Mouse (Mus musculus): ENCODE measurements around the gene Gpank1. TPM values are rescaled to one million over a fixed set of nuclear protein-coding genes. Genes with fewer than 3 reads are reported as not detected.

The Gpank1 gene
- polyA plus RNA-seq, 1 experiment, result 25.3 TPM

GRCm38 (mm10) chr17:35165451-35166155 lies 44.3 kb downstream of the Gpank1 start:
- no peak for TF ChIP-seq POLR2A (IDR thresholded peaks at IDR 0.05; ENCODE audit: low read depth, low read length)
- TF ChIP-seq CTCF (IDR thresholded peaks at IDR 0.05; ENCODE audit: extremely low read depth, insufficient read length, insufficient replicate concordance, low read depth, low read length), result no peak
- Histone ChIP-seq H3K27ac (ENCODE audit: insufficient read depth, low read depth, low read length) (peak overlapping the region; percentile 38), H3K4me3 (ENCODE audit: low read depth, low read length) (peak overlapping the region; percentile 79), H3K36me3 (ENCODE audit: control insufficient read depth, insufficient read depth, low read length) (peaks cover 16% of the 10 kb centered on the region), H3K27me3 (ENCODE audit: control insufficient read depth, insufficient read depth, low read length) (no peaks in the 10 kb centered on the region), H3K4me1 (ENCODE audit: control insufficient read depth, insufficient read depth, insufficient read length, low read length) (peaks cover 10% of the 10 kb centered on the region; the same call in 1 of the 2 replicates)
- WGBS, result 19% methylated on average over 12 of the region's 12 CpGs

GRCm38 (mm10) chr17:35166352-35167035 lies 45.2 kb downstream of the Gpank1 start:
- Histone ChIP-seq H3K27me3 (ENCODE audit: control insufficient read depth, insufficient read depth, low read length) (no peaks in the 10 kb centered on the region), H3K36me3 (ENCODE audit: control insufficient read depth, insufficient read depth, low read length) (peaks cover 7% of the 10 kb centered on the region; the same call in 1 of the 2 replicates), H3K4me1 (ENCODE audit: control insufficient read depth, insufficient read depth, insufficient read length, low read length) (peaks cover 10% of the 10 kb centered on the region; the same call in 1 of the 2 replicates), H3K4me3 (ENCODE audit: low read depth, low read length) (no peak overlapping the region), H3K27ac (ENCODE audit: insufficient read depth, low read depth, low read length) (no peak overlapping the region)
- TF ChIP-seq POLR2A (IDR thresholded peaks at IDR 0.05; ENCODE audit: low read depth, low read length) (no peak), CTCF (IDR thresholded peaks at IDR 0.05; ENCODE audit: extremely low read depth, insufficient read length, insufficient replicate concordance, low read depth, low read length) (peak; percentile 19; the same call in 1 of the 2 replicates)
- WGBS, result 66% methylated on average over 8 of the region's 8 CpGs

- Histone ChIP-seq H3K36me3 (ENCODE audit: control insufficient read depth, insufficient read depth, low read length) (no peaks in the 10 kb centered on the region), H3K4me1 (ENCODE audit: control insufficient read depth, insufficient read depth, insufficient read length, low read length) (peaks cover 13% of the 10 kb centered on the region), H3K27ac (ENCODE audit: insufficient read depth, low read depth, low read length) (no peak overlapping the region), H3K27me3 (ENCODE audit: control insufficient read depth, insufficient read depth, low read length) (no peaks in the 10 kb centered on the region), H3K4me3 (ENCODE audit: low read depth, low read length) (no peak overlapping the region)
- TF ChIP-seq CTCF (IDR thresholded peaks at IDR 0.05; ENCODE audit: extremely low read depth, insufficient read length, insufficient replicate concordance, low read depth, low read length) (no peak), POLR2A (IDR thresholded peaks at IDR 0.05; ENCODE audit: low read depth, low read length) (no peak)
- 88% methylated on average over 7 of the region's 7 CpGs for whole genome bisulfite sequencing
These were observed 46.5 kb downstream of the Gpank1 start for GRCm38 (mm10) chr17:35167794-35168193.

- no peaks in the 10 kb centered on the region for H3K27me3 ChIP-seq (ENCODE audit: control insufficient read depth, insufficient read depth, low read length)
- H3K4me1 ChIP-seq (ENCODE audit: control insufficient read depth, insufficient read depth, insufficient read length, low read length), result peaks cover 17% of the 10 kb centered on the region
- no peak overlapping the region for H3K4me3 ChIP-seq (ENCODE audit: low read depth, low read length)
- no peaks in the 10 kb centered on the region for H3K36me3 ChIP-seq (ENCODE audit: control insufficient read depth, insufficient read depth, low read length)
- 10% methylated on average over 4 of the region's 4 CpGs for WGBS
- TF ChIP-seq POLR2A (IDR thresholded peaks at IDR 0.05; ENCODE audit: low read depth, low read length) (no peak), CTCF (IDR thresholded peaks at IDR 0.05; ENCODE audit: extremely low read depth, insufficient read length, insufficient replicate concordance, low read depth, low read length) (peak; percentile 32; the same call in 1 of the 2 replicates)
- no peak overlapping the region for H3K27ac ChIP-seq (ENCODE audit: insufficient read depth, low read depth, low read length)
These were observed 47.4 kb downstream of the Gpank1 start for GRCm38 (mm10) chr17:35168541-35169207.

GRCm38 (mm10) chr17:35172445-35173234 lies 51.4 kb downstream of the Gpank1 start:
- Histone ChIP-seq H3K27me3 (ENCODE audit: control insufficient read depth, insufficient read depth, low read length) (no peaks in the 10 kb centered on the region), H3K36me3 (ENCODE audit: control insufficient read depth, insufficient read depth, low read length) (no peaks in the 10 kb centered on the region), H3K27ac (ENCODE audit: insufficient read depth, low read depth, low read length) (peak overlapping the region; percentile 79), H3K4me3 (ENCODE audit: low read depth, low read length) (peak overlapping the region; percentile 39), H3K4me1 (ENCODE audit: control insufficient read depth, insufficient read depth, insufficient read length, low read length) (peaks cover 18% of the 10 kb centered on the region)
- TF ChIP-seq CTCF (IDR thresholded peaks at IDR 0.05; ENCODE audit: extremely low read depth, insufficient read length, insufficient replicate concordance, low read depth, low read length), result no peak
- no peak for TF ChIP-seq POLR2A (IDR thresholded peaks at IDR 0.05; ENCODE audit: low read depth, low read length)
- WGBS, result 73% methylated on average over 11 of the region's 11 CpGs

- WGBS, result 74% methylated on average over 3 of the region's 3 CpGs
- Histone ChIP-seq H3K27ac (ENCODE audit: insufficient read depth, low read depth, low read length) (peak overlapping the region; percentile 79), H3K36me3 (ENCODE audit: control insufficient read depth, insufficient read depth, low read length) (no peaks in the 10 kb centered on the region), H3K4me3 (ENCODE audit: low read depth, low read length) (no peak overlapping the region), H3K4me1 (ENCODE audit: control insufficient read depth, insufficient read depth, insufficient read length, low read length) (peaks cover 18% of the 10 kb centered on the region), H3K27me3 (ENCODE audit: control insufficient read depth, insufficient read depth, low read length) (no peaks in the 10 kb centered on the region)
- no peak for TF ChIP-seq POLR2A (IDR thresholded peaks at IDR 0.05; ENCODE audit: low read depth, low read length)
- no peak for TF ChIP-seq CTCF (IDR thresholded peaks at IDR 0.05; ENCODE audit: extremely low read depth, insufficient read length, insufficient replicate concordance, low read depth, low read length)
These were observed 52.1 kb downstream of the Gpank1 start for GRCm38 (mm10) chr17:35173329-35173728.

Other genes with a start within 250 kb of the Gpank1 start
- 2.9 and 6.8 TPM in 2 replicates for gene Zbtb12, start 242.0 kb upstream of the Gpank1 start, polyA plus RNA-seq (2012; rRNA removed)
- not detected in 2 replicates for gene Gm20547, start 239.4 kb upstream of the Gpank1 start, polyA plus RNA-seq (2012; rRNA removed)
- gene C2, start 223.2 kb upstream of the Gpank1 start, polyA plus RNA-seq (2012; rRNA removed), result 4.3 and 10.6 TPM in 2 replicates
- gene Ehmt2, start 223.0 kb upstream of the Gpank1 start, polyA plus RNA-seq (2012; rRNA removed), result 101 and 242 TPM in 2 replicates
- gene Slc44a4, start 207.0 kb upstream of the Gpank1 start, polyA plus RNA-seq (2012; rRNA removed), result 64.8 and 101 TPM in 2 replicates
- gene Neu1, start 190.2 kb upstream of the Gpank1 start, polyA plus RNA-seq (2012; rRNA removed), result 21.2 and 68.8 TPM in 2 replicates
- 17.1 and 19.8 TPM in 2 replicates for gene Hspa1b, start 162.2 kb upstream of the Gpank1 start, polyA plus RNA-seq (2012; rRNA removed)
- gene Gm20481, start 151.5 kb upstream of the Gpank1 start, polyA plus RNA-seq (2012; rRNA removed), result not detected in 2 replicates
- 8.9 and 9.3 TPM in 2 replicates for gene Hspa1a, start 149.3 kb upstream of the Gpank1 start, polyA plus RNA-seq (2012; rRNA removed)
- gene Hspa1l, start 148.8 kb upstream of the Gpank1 start, polyA plus RNA-seq (2012; rRNA removed), result 0.06 and 0.14 TPM in 2 replicates
- gene Lsm2, start 139.6 kb upstream of the Gpank1 start, polyA plus RNA-seq (2012; rRNA removed), result 51.7 and 82.1 TPM in 2 replicates
- gene Vars, start 120.5 kb upstream of the Gpank1 start, polyA plus RNA-seq (2012; rRNA removed), result 123 and 182 TPM in 2 replicates
- gene Vwa7, start 104.9 kb upstream of the Gpank1 start, polyA plus RNA-seq (2012; rRNA removed), result 0.82 and 1.2 TPM in 2 replicates
- gene Sapcd1, start 93.4 kb upstream of the Gpank1 start, polyA plus RNA-seq (2012; rRNA removed), result 0.87 and 1.0 TPM in 2 replicates
- 2.2 and 2.3 TPM in 2 replicates for gene Msh5, start 74.7 kb upstream of the Gpank1 start, polyA plus RNA-seq (2012; rRNA removed)
- 134 and 219 TPM in 2 replicates for gene Clic1, start 71.5 kb upstream of the Gpank1 start, polyA plus RNA-seq (2012; rRNA removed)
- gene Ddah2, start 62.4 kb upstream of the Gpank1 start, polyA plus RNA-seq (2012; rRNA removed), result 8.5 and 14.5 TPM in 2 replicates
- gene Ly6g6c, start 56.1 kb upstream of the Gpank1 start, polyA plus RNA-seq (2012; rRNA removed), result 9.3 and 9.9 TPM in 2 replicates
- 0.28 and 0.39 TPM in 2 replicates for gene Mpig6b, start 55.3 kb upstream of the Gpank1 start, polyA plus RNA-seq (2012; rRNA removed)
- 1.3 and 19.4 TPM in 2 replicates for gene Ly6g6e, start 44.6 kb upstream of the Gpank1 start, polyA plus RNA-seq (2012; rRNA removed)
- 7.2 and 10.7 TPM in 2 replicates for gene Ly6g6d, start 43.4 kb upstream of the Gpank1 start, polyA plus RNA-seq (2012; rRNA removed)
- 1.2 and 3.8 TPM in 2 replicates for gene Ly6g6f, start 35.8 kb upstream of the Gpank1 start, polyA plus RNA-seq (2012; rRNA removed)
- 114 and 183 TPM in 2 replicates for gene Abhd16a, start 32.2 kb upstream of the Gpank1 start, polyA plus RNA-seq (2012; rRNA removed)
- gene Ly6g5c, start 13.2 kb upstream of the Gpank1 start, polyA plus RNA-seq (2012; rRNA removed), result not detected in 2 replicates
- gene Ly6g5b, start 6.0 kb upstream of the Gpank1 start, polyA plus RNA-seq (2012; rRNA removed), result 0.76 and 1.4 TPM in 2 replicates
- 226 and 448 TPM in 2 replicates for gene Csnk2b, start 598 bp downstream of the Gpank1 start, polyA plus RNA-seq (2012; rRNA removed)
- gene D17H6S53E, start 4.9 kb downstream of the Gpank1 start, polyA plus RNA-seq (2012; rRNA removed), result 6.9 and 16.2 TPM in 2 replicates
- 0.15 and 0.25 TPM in 2 replicates for gene Apom, start 10.6 kb downstream of the Gpank1 start, polyA plus RNA-seq (2012; rRNA removed)
- 93.6 and 184 TPM in 2 replicates for gene Bag6, start 13.7 kb downstream of the Gpank1 start, polyA plus RNA-seq (2012; rRNA removed)
- 177 and 352 TPM in 2 replicates for gene Prrc2a, start 43.4 kb downstream of the Gpank1 start, polyA plus RNA-seq (2012; rRNA removed)
- 0.36 and 1.6 TPM in 2 replicates for gene Aif1, start 54.6 kb downstream of the Gpank1 start, polyA plus RNA-seq (2012; rRNA removed)
- gene Lst1, start 67.0 kb downstream of the Gpank1 start, polyA plus RNA-seq (2012; rRNA removed), result 11.5 and 18.8 TPM in 2 replicates
- 26.2 and 32.9 TPM in 2 replicates for gene Ltb, start 73.0 kb downstream of the Gpank1 start, polyA plus RNA-seq (2012; rRNA removed)
- 0.94 and 1.8 TPM in 2 replicates for gene Tnf, start 80.6 kb downstream of the Gpank1 start, polyA plus RNA-seq (2012; rRNA removed)
- gene Lta, start 83.9 kb downstream of the Gpank1 start, polyA plus RNA-seq (2012; rRNA removed), result 0.47 and 0.66 TPM in 2 replicates
- gene Gm16181, start 99.4 kb downstream of the Gpank1 start, polyA plus RNA-seq (2012; rRNA removed), result 0.22 TPM in 1 of 2 replicates, not detected in the other
- gene Atp6v1g2, start 112.2 kb downstream of the Gpank1 start, polyA plus RNA-seq (2012; rRNA removed), result 1.0 and 2.8 TPM in 2 replicates
- gene Nfkbil1, start 114.3 kb downstream of the Gpank1 start, polyA plus RNA-seq (2012; rRNA removed), result 13.7 and 36.3 TPM in 2 replicates
- 95.6 and 194 TPM in 2 replicates for gene Ddx39b, start 120.3 kb downstream of the Gpank1 start, polyA plus RNA-seq (2012; rRNA removed)
- gene H2-D1, start 141.3 kb downstream of the Gpank1 start, polyA plus RNA-seq (2012; rRNA removed), result 776 and 1,546 TPM in 2 replicates
- 36.3 and 83.4 TPM in 2 replicates for gene H2-Q1, start 198.9 kb downstream of the Gpank1 start, polyA plus RNA-seq (2012; rRNA removed)
- gene H2-Q2, start 220.8 kb downstream of the Gpank1 start, polyA plus RNA-seq (2012; rRNA removed), result 554 and 1,052 TPM in 2 replicates